Mouse (Mus musculus): ENCODE results near the gene Nhej1.
A peak's percentile ranks its signal among the peaks of the same experiment; 100 is the strongest.

- no peak for TF ChIP-seq SIN3A (IDR thresholded peaks at IDR 0.05; ENCODE audit: low read length)
- TF ChIP-seq CHD2 (IDR thresholded peaks at IDR 0.05; ENCODE audit: low read length), result no peak
- TF ChIP-seq POLR2A (IDR thresholded peaks at IDR 0.05; ENCODE audit: control insufficient read depth in 1 of 2, insufficient read depth in 1 of 2, low read depth in 1 of 2, low read length in 2 of 2, poor library complexity in 1 of 2), result no peak
- peak; percentile 81 to 86 (median 84) for TF ChIP-seq CTCF (IDR thresholded peaks at IDR 0.05 in 2 of 3, conservative IDR thresholded peaks at IDR 0.05 in 1 of 3; ENCODE audit: control insufficient read depth in 1 of 3, insufficient read depth in 1 of 3, low read depth in 2 of 3, low read length in 3 of 3, poor library complexity in 1 of 3, severe bottlenecking in 1 of 3)
- TF ChIP-seq MXI1 (IDR thresholded peaks at IDR 0.05; ENCODE audit: low read depth, low read length), result no peak
- TF ChIP-seq USF1 (IDR thresholded peaks at IDR 0.05; ENCODE audit: low read depth, low read length), result no peak
- TF ChIP-seq USF2 (IDR thresholded peaks at IDR 0.05; ENCODE audit: borderline replicate concordance in 1 of 2, insufficient read depth in 1 of 2, low read depth in 1 of 2, low read length in 2 of 2), result no peak
These were observed 160.3 kb downstream of the Nhej1 start for GRCm38 (mm10) chr1:74964494-74965215.
